Mouse (Mus musculus) embryo, embryonic 11 days (tissue): ENCODE results near the gene Sucnr1.

Source experiments
- DNase-seq: peaks from one replicate; pipeline ENCODE4 v3.0.0-alpha.2; 2015

The Sucnr1 gene

DNA sequence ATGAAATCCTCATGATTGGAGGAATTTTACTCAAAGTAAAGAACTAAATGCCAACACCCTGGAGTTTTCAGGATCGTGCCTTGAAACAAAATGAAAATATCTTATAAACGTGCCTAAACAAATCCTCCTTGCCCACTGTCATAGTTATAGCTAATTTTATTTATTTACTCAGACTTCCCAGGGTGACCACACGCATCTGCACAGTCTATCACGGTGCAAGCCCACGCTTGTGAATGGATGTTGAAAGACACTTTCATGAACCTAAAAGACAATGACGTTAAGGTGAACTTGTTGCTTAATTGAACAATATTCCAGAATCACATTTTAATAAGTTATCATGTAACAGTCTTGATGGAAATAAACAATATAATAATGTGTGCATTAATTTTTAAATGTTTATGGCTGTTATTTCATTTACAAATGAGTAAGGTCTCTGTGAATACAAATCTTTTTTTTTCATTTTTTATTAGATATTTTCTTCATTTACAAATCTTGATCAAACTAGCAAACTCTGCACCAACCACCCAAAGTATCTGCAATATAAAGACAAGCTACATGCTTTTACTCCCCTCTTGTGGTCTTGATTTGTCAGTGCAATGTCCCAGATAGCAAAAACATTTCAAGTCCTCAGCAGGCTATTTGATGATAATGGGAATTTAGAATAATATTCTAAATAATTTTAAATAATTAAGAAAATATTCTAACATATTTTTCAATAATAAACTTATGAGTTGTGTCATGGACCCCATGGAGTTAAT lies 30.4 kb downstream of the Sucnr1 start:
- peak; percentile 47 for DNase-seq

DNA sequence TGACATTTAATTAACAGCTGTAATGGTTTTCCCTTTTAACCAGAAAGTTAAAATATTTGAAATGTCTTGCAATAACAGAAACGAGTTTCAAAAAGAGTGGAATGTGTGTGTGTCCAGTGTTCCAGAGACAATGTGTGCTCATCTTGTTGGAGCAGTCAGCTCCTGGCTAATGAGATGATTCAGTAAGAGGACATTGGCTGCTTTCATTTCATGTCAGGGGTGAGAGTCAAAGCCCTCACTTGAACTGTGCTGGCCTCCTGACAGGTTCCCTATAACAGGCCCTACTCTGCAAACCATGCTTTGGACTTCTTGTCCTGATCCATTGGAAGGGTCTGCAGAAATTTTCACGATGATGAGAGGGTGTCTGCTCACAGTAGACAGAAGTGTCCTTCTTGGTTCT lies 32.9 kb downstream of the Sucnr1 start:
- no peak for DNase-seq

DNA sequence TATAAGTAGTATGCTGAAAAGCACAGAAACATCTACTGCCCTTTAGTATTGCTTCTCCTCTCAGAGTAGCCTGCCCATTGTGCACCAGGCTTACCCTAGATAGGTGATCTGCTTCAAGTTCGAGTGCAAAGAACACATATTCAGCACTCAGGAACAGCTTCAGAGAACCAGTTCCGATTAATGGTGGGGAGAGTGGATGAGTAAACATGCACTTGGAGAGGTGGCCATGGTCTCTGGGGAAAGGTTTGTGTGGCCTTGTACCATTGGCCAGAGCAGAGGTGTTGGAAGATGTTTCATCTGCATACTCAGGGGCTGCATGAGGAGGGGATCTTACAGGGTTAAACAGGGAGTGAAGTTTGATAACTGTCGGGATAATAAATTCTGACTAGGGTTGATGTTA lies 39.8 kb downstream of the Sucnr1 start:
- no peak for DNase-seq

DNA sequence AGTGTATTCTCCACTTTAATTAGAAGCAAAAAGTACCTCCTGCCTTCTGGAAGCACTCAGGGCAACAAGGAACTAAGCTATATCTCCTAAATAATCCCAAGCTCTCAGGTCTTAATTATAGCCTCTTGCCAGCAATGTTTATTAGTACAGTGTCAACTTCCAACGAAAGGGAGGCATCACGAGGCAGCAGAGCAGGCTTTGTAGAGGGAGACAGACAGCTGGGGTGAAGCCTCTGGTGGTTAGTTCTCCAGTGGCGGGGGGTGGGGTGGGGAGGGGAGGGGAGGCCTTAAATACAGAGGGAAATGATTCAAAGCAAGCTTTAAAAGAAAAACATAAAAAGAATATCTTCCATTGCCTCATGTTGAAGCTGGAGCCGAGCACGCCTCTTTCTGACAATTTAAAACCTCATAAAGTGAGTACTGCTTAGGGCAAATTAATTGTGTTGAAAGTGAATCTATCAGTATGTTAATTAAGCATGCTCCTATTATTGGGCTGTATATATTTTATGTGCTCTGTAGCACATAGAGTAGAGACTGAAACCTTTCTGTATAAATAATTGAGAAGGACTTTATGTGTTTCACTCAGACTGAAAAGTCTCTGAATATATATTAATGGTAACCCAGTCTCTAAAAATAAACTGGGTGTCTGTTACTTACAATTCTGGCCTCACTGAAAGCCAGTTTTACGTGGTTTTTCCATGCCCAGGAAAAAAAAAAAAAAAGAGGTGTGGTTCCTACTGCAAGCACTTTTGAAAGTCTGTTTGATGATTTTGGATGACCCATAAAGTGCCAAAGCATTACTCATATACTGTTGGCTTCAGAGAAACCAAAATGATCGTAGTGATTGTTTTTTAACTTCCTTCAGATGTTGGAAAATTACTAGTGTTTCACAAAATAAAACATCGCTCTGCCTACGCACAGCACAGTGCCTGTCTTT lies 42.5 kb downstream of the Sucnr1 start:
- no peak for DNase-seq

DNA sequence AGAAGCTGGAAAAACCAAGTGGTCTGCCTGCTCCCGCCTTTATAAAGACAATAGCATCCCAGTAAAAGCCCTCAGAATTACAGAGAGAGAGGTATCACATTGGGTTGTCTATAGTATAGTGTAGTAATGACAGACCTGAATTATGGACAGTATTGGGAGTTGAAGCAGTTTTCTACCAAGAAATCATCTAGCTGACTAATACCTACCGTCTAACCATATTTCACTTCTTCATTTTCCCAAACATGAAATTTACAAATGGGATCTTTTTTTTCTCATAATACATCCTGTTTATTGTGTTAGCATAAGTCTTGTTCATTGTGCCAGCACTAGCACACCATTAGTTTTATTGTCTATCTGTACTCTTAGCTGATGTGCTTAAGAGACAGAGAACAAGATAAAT lies 44.9 kb downstream of the Sucnr1 start:
- no peak for DNase-seq

DNA sequence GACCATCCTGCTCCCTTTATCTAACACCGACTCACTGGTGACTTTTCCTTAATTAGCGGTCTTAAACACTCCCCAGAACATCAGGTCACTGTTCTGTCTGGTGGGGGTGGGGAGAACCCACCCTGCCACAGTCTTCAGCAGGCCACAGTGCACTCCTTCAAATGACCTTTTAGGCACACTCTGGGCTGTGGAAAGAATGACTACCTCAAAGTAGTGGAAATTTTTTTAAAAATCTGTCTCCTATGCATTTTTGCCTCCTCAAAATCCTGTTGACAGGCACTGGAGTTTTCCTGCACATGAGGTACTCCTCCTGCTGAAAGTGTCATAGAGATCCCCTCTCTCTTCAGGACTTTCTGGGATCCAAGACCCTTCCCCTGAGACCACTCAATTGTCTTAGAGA lies 46.6 kb downstream of the Sucnr1 start:
- DNase-seq: no peak

DNA sequence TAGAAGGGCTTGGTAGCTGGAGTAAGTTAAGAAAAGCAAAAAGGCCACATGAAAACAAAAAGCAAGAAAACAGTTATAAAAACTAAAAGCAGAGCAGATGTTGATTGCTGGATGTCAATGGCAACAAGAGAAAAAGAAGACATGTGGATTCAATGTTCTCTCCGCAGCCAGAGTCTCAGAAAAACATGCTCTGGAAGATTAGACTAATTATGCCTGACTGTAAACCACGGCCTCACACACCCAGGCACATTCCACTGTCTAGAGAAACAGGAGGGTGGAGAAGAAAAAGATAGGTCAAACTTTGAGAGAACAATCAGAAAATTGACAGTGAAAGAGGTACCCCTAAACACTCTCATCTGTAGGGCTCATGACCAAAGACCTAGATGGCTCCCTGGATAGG lies 54.1 kb downstream of the Sucnr1 start:
- no peak for DNase-seq
